Mouse (Mus musculus): ENCODE measurements at regions not wholly inside any gene's neighbourhood (a gene's known extent, or its start where the extent isn't known, plus 50 kb on each side); places are given as distances from the start of the nearest gene placed in this dataset.

- H3K9me3 ChIP-seq (replicated peaks; ENCODE audit: insufficient read depth, low read length), result no peaks in the 10 kb centered on the region
- no peaks in the 10 kb centered on the region for H3K4me1 ChIP-seq (ENCODE audit: control insufficient read depth in 1 of 2, insufficient read depth in 2 of 2, low read length in 2 of 2)
- H3K79me2 ChIP-seq (ENCODE audit: control insufficient read depth, insufficient read depth, low read length, poor library complexity), result no peaks in the 10 kb centered on the region
- H3K36me3 ChIP-seq (ENCODE audit: control insufficient read depth in 1 of 2, insufficient read depth in 2 of 2, low read length in 2 of 2), result no peaks in the 10 kb centered on the region
- TF ChIP-seq SIN3A (IDR thresholded peaks at IDR 0.05; ENCODE audit: low read length) (no peak), MEF2A (IDR thresholded peaks at IDR 0.05; ENCODE audit: extremely low read depth, insufficient replicate concordance, low read depth, low read length, poor library complexity, severe bottlenecking) (no peak), GATA1 (IDR thresholded peaks at IDR 0.05; ENCODE audit: low read depth, low read length) (no peak)
- no peaks in the 10 kb centered on the region; a peak in 1 of 4 replicates for H3K27me3 ChIP-seq (ENCODE audit: control insufficient read depth in 1 of 2, insufficient read depth in 2 of 2, low read length in 2 of 2)
- H3K4me3 ChIP-seq (ENCODE audit: control insufficient read depth in 1 of 2, insufficient read depth in 1 of 2, low read depth in 2 of 2, low read length in 2 of 2), result no peak overlapping the region
- DNase-seq (ENCODE audit: low read depth, low spot score), result no peak
- H3K9ac ChIP-seq (ENCODE audit: control insufficient read depth, low read depth, low read length, poor library complexity, severe bottlenecking), result no peak overlapping the region
- H3K27ac ChIP-seq (ENCODE audit: control insufficient read depth, low read depth, low read length), result no peak overlapping the region
Measured at GRCm38 (mm10) chr19:27511340-27511739, 81.7 kb upstream of the Pum3 start.

- no peaks in the 10 kb centered on the region for H3K36me3 ChIP-seq (ENCODE audit: control insufficient read depth in 1 of 2, insufficient read depth in 2 of 2, low read length in 2 of 2)
- no peaks in the 10 kb centered on the region for H3K79me2 ChIP-seq (ENCODE audit: control insufficient read depth, insufficient read depth, low read length, poor library complexity)
- no peaks in the 10 kb centered on the region for H3K4me1 ChIP-seq (ENCODE audit: control insufficient read depth in 1 of 2, insufficient read depth in 2 of 2, low read length in 2 of 2)
- no peak overlapping the region for H3K9ac ChIP-seq (ENCODE audit: control insufficient read depth, low read depth, low read length, poor library complexity, severe bottlenecking)
- TF ChIP-seq E2F4 (IDR thresholded peaks at IDR 0.05; ENCODE audit: borderline replicate concordance, low read depth, low read length), result no peak
- no peak for TF ChIP-seq MYC (IDR thresholded peaks at IDR 0.05; ENCODE audit: low read depth, low read length)
- TF ChIP-seq ZC3H11A (IDR thresholded peaks at IDR 0.05; ENCODE audit: low read depth, low read length), result no peak
- TF ChIP-seq JUND (IDR thresholded peaks at IDR 0.05; ENCODE audit: low read depth, low read length), result no peak
- TF ChIP-seq MAZ (IDR thresholded peaks at IDR 0.05; ENCODE audit: low read depth, low read length), result no peak
- no peak for TF ChIP-seq ETS1 (IDR thresholded peaks at IDR 0.05; ENCODE audit: low read depth, low read length)
- no peak for TF ChIP-seq NELFE (IDR thresholded peaks at IDR 0.05; ENCODE audit: low read depth, low read length)
- no peak overlapping the region for H3K27ac ChIP-seq (ENCODE audit: control insufficient read depth, low read depth, low read length)
- no peak overlapping the region for H3K4me3 ChIP-seq (ENCODE audit: control insufficient read depth in 1 of 2, insufficient read depth in 1 of 2, low read depth in 2 of 2, low read length in 2 of 2)
- no peaks in the 10 kb centered on the region for H3K9me3 ChIP-seq (replicated peaks; ENCODE audit: insufficient read depth, low read length)
- no peaks in the 10 kb centered on the region; a peak in 1 of 4 replicates for H3K27me3 ChIP-seq (ENCODE audit: control insufficient read depth in 1 of 2, insufficient read depth in 2 of 2, low read length in 2 of 2)
- no peak for DNase-seq (ENCODE audit: low read depth, low spot score)
Measured at GRCm38 (mm10) chr19:27509956-27510639, 80.5 kb upstream of the Pum3 start.

GRCm38 (mm10) chr19:27498278-27498677 lies 68.7 kb upstream of the Pum3 start:
- Histone ChIP-seq H3K4me1 (ENCODE audit: control insufficient read depth in 1 of 2, insufficient read depth in 2 of 2, low read length in 2 of 2) (no peaks in the 10 kb centered on the region), H3K27ac (ENCODE audit: control insufficient read depth, low read depth, low read length) (no peak overlapping the region), H3K4me3 (ENCODE audit: control insufficient read depth in 1 of 2, insufficient read depth in 1 of 2, low read depth in 2 of 2, low read length in 2 of 2) (no peak overlapping the region), H3K36me3 (ENCODE audit: control insufficient read depth in 1 of 2, insufficient read depth in 2 of 2, low read length in 2 of 2) (no peaks in the 10 kb centered on the region), H3K9ac (ENCODE audit: control insufficient read depth, low read depth, low read length, poor library complexity, severe bottlenecking) (no peak overlapping the region), H3K27me3 (ENCODE audit: control insufficient read depth in 1 of 2, insufficient read depth in 2 of 2, low read length in 2 of 2) (no peaks in the 10 kb centered on the region), H3K79me2 (ENCODE audit: control insufficient read depth, insufficient read depth, low read length, poor library complexity) (no peaks in the 10 kb centered on the region), H3K9me3 (replicated peaks; ENCODE audit: insufficient read depth, low read length) (no peaks in the 10 kb centered on the region)
- no peak for DNase-seq (ENCODE audit: low read depth, low spot score)
- TF ChIP-seq CHD2 (IDR thresholded peaks at IDR 0.05; ENCODE audit: low read length), result no peak
- TF ChIP-seq TAL1 (IDR thresholded peaks at IDR 0.05; ENCODE audit: low read length), result no peak
- no peak for TF ChIP-seq KAT2A (conservative IDR thresholded peaks at IDR 0.05; ENCODE audit: low read depth, low read length)

Data from MEL (cell line).